Comparison of ENCODE assay signal across 21 mouse cellular contexts in genomic region chr4:58064721-58065120, GRCm38 (mm10). TPM values are rescaled to one million over a fixed set of nuclear protein-coding genes. Genes with fewer than 3 reads are reported as not detected.
"Had no signal": no experiment of that assay in that cellular context is flagged by ENCODE, and none has a peak within 500 bp of the region (broad histone marks: within the 10 kb centered on the region; RNA-seq: fewer than 3 reads in every experiment).

No protein-coding gene starts in this region.

- H3K4me2 ChIP-seq: limb, embryonic 12.5 days; limb, embryonic 15.5 days; liver, embryonic 11.5 days; lung, embryonic 14.5 days; midbrain, embryonic 12.5 days; midbrain, embryonic 15.5 days; neural tube, embryonic 12.5 days had no signal

- H3K27me3 ChIP-seq: limb, embryonic 12.5 days; limb, embryonic 15.5 days; midbrain, embryonic 12.5 days; midbrain, embryonic 15.5 days; neural tube, embryonic 12.5 days had no signal

- H3K27ac ChIP-seq: kidney, postnatal 0 days; limb, embryonic 12.5 days; limb, embryonic 15.5 days; liver, embryonic 14.5 days; macrophage; midbrain, embryonic 12.5 days; midbrain, embryonic 15.5 days; neural tube, embryonic 12.5 days had no signal

- ATAC-seq: liver, postnatal 0 days; lung, postnatal 0 days; midbrain, embryonic 15.5 days had no signal

- H3K4me1 ChIP-seq: limb, embryonic 12.5 days; limb, embryonic 15.5 days; midbrain, embryonic 12.5 days; midbrain, embryonic 15.5 days; neural tube, embryonic 12.5 days had no signal

- H3K9me3 ChIP-seq: limb, embryonic 12.5 days; limb, embryonic 15.5 days; midbrain, embryonic 12.5 days; midbrain, embryonic 15.5 days; neural tube, embryonic 12.5 days had no signal

- H3K9ac ChIP-seq: limb, embryonic 12.5 days; limb, embryonic 15.5 days; liver, embryonic 14.5 days; liver, postnatal 0 days; lung, embryonic 14.5 days; midbrain, embryonic 12.5 days; midbrain, embryonic 15.5 days; neural tube, embryonic 12.5 days had no signal

- H3K4me3 ChIP-seq: limb, embryonic 12.5 days; limb, embryonic 15.5 days; midbrain, embryonic 12.5 days; midbrain, embryonic 15.5 days; neural tube, embryonic 12.5 days had no signal

- H3K36me3 ChIP-seq: midbrain, embryonic 12.5 days; midbrain, embryonic 15.5 days; neural tube, embryonic 12.5 days had no signal

- DNase-seq: kidney, adult 2 months; left cerebral cortex, postnatal 4 days; liver, postnatal 0 days; lung, embryonic 14.5 days; retina, postnatal 1 day; right cerebral cortex, postnatal 25 days; thymus, adult 2 months had no signal

RNA-seq across cellular contexts. Expression of gene Txndc8, which starts 55.8 kb away (rescaled TPM):
- polyA plus RNA-seq: intestine, embryonic 14.5 days; kidney, adult 2 months; kidney, embryonic 14.5 days; kidney, postnatal 0 days; limb, embryonic 12.5 days; limb, embryonic 15.5 days; liver, embryonic 11.5 days; liver, embryonic 14.5 days; liver, postnatal 0 days; lung, embryonic 14.5 days; lung, postnatal 0 days; macrophage; midbrain, embryonic 12.5 days; midbrain, embryonic 15.5 days; neural tube, embryonic 12.5 days; spleen, adult 2 months; stomach, embryonic 16.5 days; thymus, adult 2 months had no signal
